Mouse (Mus musculus): ENCODE results near the gene Gm3526. TPM values are rescaled to one million over a fixed set of nuclear protein-coding genes. Genes with fewer than 3 reads are reported as not detected.
"Not testable (repeated sequence)": the region's sequence is repeated elsewhere in the genome, so short reads cannot be mapped to it uniquely, and the experiment has no call there.

Gene Gm3526
- total RNA-seq (2021) = not detected
- polyA plus RNA-seq (2012; rRNA removed) = 0.06 TPM in 1 of 2 replicates, not detected in the other
- long read RNA-seq = 0 reads

DNA sequence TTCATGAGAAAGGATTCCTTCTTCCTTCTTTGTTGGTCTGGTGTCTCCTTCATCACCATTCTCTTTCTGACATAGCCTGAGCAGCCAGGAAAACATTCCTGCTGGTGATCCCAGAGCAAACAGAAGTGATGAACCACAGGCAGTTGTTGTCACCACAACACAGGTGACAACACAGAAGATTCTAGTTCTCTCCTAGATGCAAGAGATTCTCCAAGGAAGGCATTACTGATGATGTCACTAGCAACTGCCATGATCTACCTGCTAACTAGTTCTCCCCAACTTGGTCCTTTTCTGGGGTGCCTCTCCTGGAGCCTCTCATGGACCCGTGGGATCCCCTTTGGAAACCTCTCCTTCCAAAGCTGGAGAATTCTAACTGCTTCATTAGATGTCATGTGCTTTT, at the start of gene Gm3526:
TSS of gene Gm3526 (minus strand) at position 101 of the 400 bp plus-strand sequence.
- H3K36me3 ChIP-seq (ENCODE audit: control insufficient read depth, insufficient read depth, low read length); intact Hi-C loops (cut with DNase I); H3K9ac ChIP-seq (ENCODE audit: low read depth, low read length); H3K79me2 ChIP-seq (replicated peaks; ENCODE audit: control insufficient read depth, insufficient read depth, low read length); H3K4me1 ChIP-seq (ENCODE audit: control insufficient read depth, insufficient read depth, low read length); H3K4me3 ChIP-seq; H3K27ac ChIP-seq; H3K27me3 ChIP-seq (ENCODE audit: control insufficient read depth, insufficient read depth, low read length); DNase-seq: not testable (repeated sequence)
- WGBS = no CpG with 5 or more reads among the region's 1 CpGs

Other genes with a start within 250 kb of the Gm3526 start
- gene Gm3298, start 244.7 kb downstream of the Gm3526 start, total RNA-seq (2021) = not detected
- gene Gm3298, start 244.7 kb downstream of the Gm3526 start, polyA plus RNA-seq (2012; rRNA removed) = not detected in 2 replicates
- gene 4930555G01Rik, start 210.0 kb downstream of the Gm3526 start, total RNA-seq (2021) = not detected
- gene 4930555G01Rik, start 210.0 kb downstream of the Gm3526 start, polyA plus RNA-seq (2012; rRNA removed) = not detected in 2 replicates
- under 1 TPM; 0.16 TPM for gene Gm8281, start 189.5 kb downstream of the Gm3526 start, total RNA-seq (2021)
- gene Gm8281, start 189.5 kb downstream of the Gm3526 start, polyA plus RNA-seq (2012; rRNA removed) = 0.16 and 1.00 TPM in 2 replicates
- gene Gm8279, start 129.1 kb downstream of the Gm3526 start, total RNA-seq (2021) = not detected
- not detected in 2 replicates for gene Gm8279, start 129.1 kb downstream of the Gm3526 start, polyA plus RNA-seq (2012; rRNA removed)
- not detected for gene Gm3317, start 96.0 kb downstream of the Gm3526 start, total RNA-seq (2021)
- not detected in 2 replicates for gene Gm3317, start 96.0 kb downstream of the Gm3526 start, polyA plus RNA-seq (2012; rRNA removed)
- not detected for gene Gm8271, start 74.8 kb downstream of the Gm3526 start, total RNA-seq (2021)
- gene Gm8271, start 74.8 kb downstream of the Gm3526 start, polyA plus RNA-seq (2012; rRNA removed) = not detected in 2 replicates
- gene Gm3542, start 74.3 kb upstream of the Gm3526 start, total RNA-seq (2021) = not detected
- gene Gm3542, start 74.3 kb upstream of the Gm3526 start, polyA plus RNA-seq (2012; rRNA removed) = not detected in 2 replicates
- not detected for gene Gm3500, start 128.5 kb upstream of the Gm3526 start, total RNA-seq (2021)
- 0.35 TPM in 1 of 2 replicates, not detected in the other for gene Gm3500, start 128.5 kb upstream of the Gm3526 start, polyA plus RNA-seq (2012; rRNA removed)
- under 1 TPM; 0.32 to 0.34 TPM for gene Gm3194, start 194.9 kb upstream of the Gm3526 start, total RNA-seq (2021)
- 0.29 and 0.43 TPM in 2 replicates for gene Gm3194, start 194.9 kb upstream of the Gm3526 start, polyA plus RNA-seq (2012; rRNA removed)
- gene Gm8246, start 217.2 kb upstream of the Gm3526 start, total RNA-seq (2021) = not detected
- not detected in 2 replicates for gene Gm8246, start 217.2 kb upstream of the Gm3526 start, polyA plus RNA-seq (2012; rRNA removed)
- not detected for gene Gm3187, start 223.6 kb upstream of the Gm3526 start, total RNA-seq (2021)
- gene Gm3187, start 223.6 kb upstream of the Gm3526 start, polyA plus RNA-seq (2012; rRNA removed) = not detected in 2 replicates
- under 1 TPM in 1 of 2 experiments, not detected in 1; 0.18 TPM for gene Gm3488, start 241.1 kb upstream of the Gm3526 start, total RNA-seq (2021)
- gene Gm3488, start 241.1 kb upstream of the Gm3526 start, polyA plus RNA-seq (2012; rRNA removed) = 0.47 TPM in 1 of 2 replicates, not detected in the other